Comparison of ENCODE assay signal across 22 mouse cellular contexts in genomic region chr9:57342186-57342585, GRCm38 (mm10).
DNase-seq lines count a peak whose midpoint lies in the region; ATAC-seq and TF ChIP-seq lines count a peak whose summit lies in the region.
"Had no signal": no experiment of that assay in that cellular context is flagged by ENCODE, and none has a peak within 500 bp of the region (broad histone marks: within the 10 kb centered on the region; RNA-seq: fewer than 3 reads in every experiment).

No protein-coding gene starts in this region.

- DNase-seq in kidney, adult 11 months: peak; percentile 7
- no peak for DNase-seq in kidney, adult 2 months
- DNase-seq in intestine, embryonic 14.5 days (ENCODE audit: low spot score): no peak
- no peak for DNase-seq in lung, adult 18-20 months
- DNase-seq in thymus, postnatal 0 days (ENCODE audit: low spot score): no peak
- DNase-seq: adrenal gland, postnatal 10 days; adrenal gland, postnatal 36 days; cerebellum, adult 18-20 months; cerebellum, adult 9-10 months; cerebellum, postnatal 14 days; forebrain, postnatal 0 days; gastrocnemius, postnatal 25 days; heart, adult 2 months; heart, postnatal 14 days; heart, postnatal 4 days had no signal

- H3K9me3 ChIP-seq in intestine, embryonic 14.5 days (ENCODE audit: control insufficient read depth, low read length): no peaks in the 10 kb centered on the region
- H3K9me3 ChIP-seq in intestine, postnatal 0 days (ENCODE audit: control insufficient read depth): no peaks in the 10 kb centered on the region
- H3K9me3 ChIP-seq: heart, embryonic 10.5 days; hindbrain, embryonic 15.5 days had no signal

- ATAC-seq in intestine, embryonic 14.5 days (replicated peaks; ENCODE audit: low FRiP score, low TSS enrichment, low read depth): 0 out of 2 replicates have a peak, but pooled peaks have one; percentile 12
- peak; percentile 43 for ATAC-seq in intestine, postnatal 0 days
- ATAC-seq: forebrain, embryonic 14.5 days; forebrain, postnatal 0 days; Patski had no signal

- no peak overlapping the region for H3K4me3 ChIP-seq in kidney, adult 2 months (ENCODE audit: insufficient read depth, low read depth, low read length)
- H3K4me3 ChIP-seq in intestine, embryonic 14.5 days (ENCODE audit: low read depth, low read length): no peak overlapping the region
- H3K4me3 ChIP-seq in intestine, postnatal 0 days (ENCODE audit: low read depth, low read length): no peak overlapping the region
- H3K4me3 ChIP-seq: heart, adult 2 months; heart, embryonic 10.5 days; heart, embryonic 13.5 days; hindbrain, embryonic 15.5 days had no signal

- H3K9ac ChIP-seq in intestine, embryonic 14.5 days (ENCODE audit: low read length): no peak overlapping the region
- no peak overlapping the region for H3K9ac ChIP-seq in intestine, postnatal 0 days (ENCODE audit: low read depth, low read length)
- H3K9ac ChIP-seq: forebrain, postnatal 0 days; heart, embryonic 13.5 days; hindbrain, embryonic 15.5 days had no signal

- no peak for TF ChIP-seq CTCF in kidney, adult 2 months (conservative IDR thresholded peaks at IDR 0.05; ENCODE audit: insufficient read depth, insufficient read length, low read depth, low read length)
- no peak for TF ChIP-seq CTCF in intestine, postnatal 0 days (IDR thresholded peaks at IDR 0.05; ENCODE audit: low read depth)

- no peaks in the 10 kb centered on the region for H3K36me3 ChIP-seq in kidney, adult 2 months (ENCODE audit: control insufficient read depth, insufficient read depth, low read length)
- H3K36me3 ChIP-seq in intestine, embryonic 14.5 days (ENCODE audit: control insufficient read depth, insufficient read depth, low read length): no peaks in the 10 kb centered on the region
- H3K36me3 ChIP-seq in intestine, postnatal 0 days (ENCODE audit: control insufficient read depth, insufficient read depth): no peaks in the 10 kb centered on the region
- H3K36me3 ChIP-seq: G1E; heart, embryonic 10.5 days; heart, embryonic 13.5 days; hindbrain, embryonic 15.5 days had no signal

- 44% methylated on average over 3 of the region's 3 CpGs for WGBS in kidney, adult 2 months
- 59% methylated on average over 3 of the region's 3 CpGs for WGBS in intestine, embryonic 14.5 days
- 34% methylated on average over 3 of the region's 3 CpGs for WGBS in intestine, postnatal 0 days

- H3K4me1 ChIP-seq in kidney, adult 2 months (ENCODE audit: control insufficient read depth, insufficient read depth, low read length): no peaks in the 10 kb centered on the region
- H3K4me1 ChIP-seq in intestine, embryonic 14.5 days (replicated peaks; ENCODE audit: control insufficient read depth, insufficient read depth, low read length): peaks cover 10% of the 10 kb centered on the region
- H3K4me1 ChIP-seq in intestine, postnatal 0 days (replicated peaks; ENCODE audit: control insufficient read depth, insufficient read depth, low read length): no peaks in the 10 kb centered on the region
- H3K4me1 ChIP-seq: heart, embryonic 10.5 days; hindbrain, embryonic 15.5 days had no signal

- H3K4me2 ChIP-seq in intestine, embryonic 14.5 days (ENCODE audit: low read length): no peak overlapping the region
- H3K4me2 ChIP-seq in intestine, postnatal 0 days (replicated peaks; ENCODE audit: low read depth): no peak overlapping the region
- H3K4me2 ChIP-seq: heart, embryonic 13.5 days; hindbrain, embryonic 15.5 days had no signal

- no peaks in the 10 kb centered on the region for H3K27me3 ChIP-seq in kidney, adult 2 months (replicated peaks; ENCODE audit: control insufficient read depth, insufficient read depth, low read length)
- H3K27me3 ChIP-seq in intestine, embryonic 14.5 days (replicated peaks; ENCODE audit: control insufficient read depth, insufficient read depth, low read length): no peaks in the 10 kb centered on the region
- H3K27me3 ChIP-seq in intestine, postnatal 0 days (replicated peaks; ENCODE audit: control insufficient read depth, insufficient read depth, low read length): no peaks in the 10 kb centered on the region
- H3K27me3 ChIP-seq: heart, embryonic 13.5 days; hindbrain, embryonic 15.5 days; Patski had no signal

- no peak overlapping the region for H3K27ac ChIP-seq in kidney, adult 2 months (ENCODE audit: insufficient read depth, low read depth, low read length)
- no peak overlapping the region for H3K27ac ChIP-seq in intestine, embryonic 14.5 days (ENCODE audit: low read depth)
- H3K27ac ChIP-seq in intestine, postnatal 0 days (ENCODE audit: low read depth, low read length): no peak overlapping the region
- H3K27ac ChIP-seq: heart, adult 2 months; heart, embryonic 10.5 days; heart, embryonic 13.5 days; hindbrain, embryonic 15.5 days had no signal

- TF ChIP-seq POLR2A in kidney, adult 2 months (IDR thresholded peaks at IDR 0.05; ENCODE audit: low read depth, low read length): no peak
